Mouse (Mus musculus): ENCODE measurements around the gene Prmt7.

DNA sequence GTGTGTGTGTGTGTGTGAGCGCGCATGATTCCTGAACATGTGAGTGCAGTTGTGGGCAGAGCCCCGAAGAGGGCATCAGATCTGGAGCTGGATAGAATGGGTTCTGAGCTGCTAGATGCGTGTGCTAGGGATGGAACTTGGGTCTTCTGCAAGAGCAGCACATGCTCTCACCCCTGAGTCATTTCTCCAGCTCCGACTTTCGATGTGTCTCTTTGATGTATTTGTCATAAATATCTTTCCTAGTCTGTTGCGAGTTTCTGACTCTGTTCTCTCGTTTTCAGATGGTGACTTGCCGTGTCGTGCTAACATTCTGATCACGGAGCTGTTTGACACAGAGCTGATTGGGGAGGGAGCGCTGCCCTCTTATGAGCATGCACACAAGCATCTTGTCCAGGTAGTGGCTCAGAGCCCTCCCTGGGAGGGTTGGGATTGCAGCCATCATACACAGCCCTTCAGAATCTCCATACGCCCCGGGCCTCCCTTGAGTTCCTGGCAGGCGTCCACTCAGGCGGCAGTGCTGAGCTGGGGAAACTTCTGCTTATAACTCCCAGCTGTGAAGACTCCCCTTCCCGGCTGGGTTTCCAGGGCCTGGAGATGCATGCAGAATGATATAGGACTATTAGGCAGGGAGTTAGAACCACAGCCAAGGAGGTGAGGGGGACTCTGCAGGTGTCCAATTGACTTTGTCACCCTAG lies 24.0 kb downstream of the Prmt7 start:
- TF ChIP-seq POLR2A (IDR thresholded peaks at IDR 0.05; ENCODE audit: borderline replicate concordance, extremely low read depth, insufficient read depth, insufficient read length, poor library complexity, severe bottlenecking) (no peak), CTCF (IDR thresholded peaks at IDR 0.05; ENCODE audit: borderline replicate concordance, extremely low read depth, insufficient read depth, insufficient read length) (no peak)
